Mouse (Mus musculus): ENCODE data around the gene 1700022I11Rik. TPM values are rescaled to one million over a fixed set of nuclear protein-coding genes. Genes with fewer than 3 reads are reported as not detected.

1700022I11Rik gene
- polyA plus RNA-seq, 1 experiment from 2014 or later, result 0.97 TPM

DNA sequence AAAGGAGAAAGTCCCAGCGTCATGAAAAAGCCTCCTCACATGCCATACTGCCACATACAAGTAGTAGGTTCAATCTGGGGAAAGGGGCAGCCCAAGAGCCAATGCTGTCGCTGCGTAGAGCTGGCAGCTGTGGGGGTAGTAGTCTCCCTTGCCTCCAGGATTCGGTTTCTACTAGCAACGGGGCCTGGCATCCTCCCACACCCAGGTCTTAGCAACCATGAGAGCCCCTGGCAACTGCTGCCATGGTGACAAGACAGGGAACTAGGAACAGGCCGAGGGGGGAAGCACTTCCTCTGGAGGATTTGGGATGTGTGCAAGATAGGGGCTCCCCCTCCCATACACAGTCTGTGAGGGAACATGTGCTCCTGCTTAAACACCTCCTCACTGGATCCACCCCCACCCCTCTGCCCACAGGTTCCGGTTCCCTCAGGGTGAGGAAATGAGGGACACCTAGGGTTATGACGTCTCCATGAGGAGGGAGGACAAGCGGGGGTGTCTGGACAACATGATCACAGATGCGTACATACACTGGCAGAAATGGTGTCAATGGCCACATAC, 22.6 kb upstream of the 1700022I11Rik start:
- no peaks in the 10 kb centered on the region for H3K36me3 ChIP-seq (ENCODE audit: control insufficient read depth, insufficient read depth, low read length)
- no peak overlapping the region for H3K4me3 ChIP-seq (ENCODE audit: low read depth, low read length)
- no peak overlapping the region for H3K9ac ChIP-seq (ENCODE audit: low read length)
- no peak overlapping the region for H3K4me2 ChIP-seq (ENCODE audit: low read length)
- H3K27me3 ChIP-seq (replicated peaks; ENCODE audit: control insufficient read depth, insufficient read depth, low read length), result peaks cover 12% of the 10 kb centered on the region; the same call in 1 of the 2 replicates
- DNase-seq (ENCODE audit: low spot score), result no peak
- no peak overlapping the region for H3K27ac ChIP-seq (ENCODE audit: low read depth)
- no peaks in the 10 kb centered on the region for H3K9me3 ChIP-seq (ENCODE audit: control insufficient read depth, low read length)
- H3K4me1 ChIP-seq (replicated peaks; ENCODE audit: control insufficient read depth, insufficient read depth, low read length), result peaks cover 8% of the 10 kb centered on the region
- WGBS, result 58% methylated on average over 10 of the region's 10 CpGs
- ATAC-seq (replicated peaks; ENCODE audit: low FRiP score, low TSS enrichment, low read depth), result no peak

DNA sequence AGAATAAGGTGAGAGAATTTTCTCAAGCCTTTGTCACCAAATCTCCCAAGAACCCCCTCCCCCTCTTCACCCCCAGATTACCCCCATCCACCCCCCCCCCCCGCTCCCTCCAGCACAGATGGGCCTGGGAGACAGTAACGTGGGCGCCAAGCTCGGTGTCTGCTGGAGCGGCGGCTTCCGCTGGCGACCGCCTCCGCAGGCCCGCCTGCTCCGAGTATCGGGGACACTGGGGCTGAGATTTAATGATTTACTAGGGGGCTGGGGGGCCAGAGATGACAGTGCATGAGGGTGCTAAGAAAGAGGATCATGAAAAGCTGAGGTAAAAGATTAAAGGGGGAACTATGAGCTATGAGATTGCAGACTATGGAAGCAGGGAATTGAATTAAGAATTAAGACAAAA, 20.9 kb upstream of the 1700022I11Rik start:
- Histone ChIP-seq H3K9me3 (ENCODE audit: control insufficient read depth, low read length) (no peaks in the 10 kb centered on the region), H3K4me3 (ENCODE audit: low read depth, low read length) (no peak overlapping the region), H3K4me2 (ENCODE audit: low read length) (peak overlapping the region; percentile 52), H3K27ac (ENCODE audit: low read depth) (no peak overlapping the region), H3K36me3 (ENCODE audit: control insufficient read depth, insufficient read depth, low read length) (no peaks in the 10 kb centered on the region), H3K9ac (ENCODE audit: low read length) (no peak overlapping the region), H3K4me1 (replicated peaks; ENCODE audit: control insufficient read depth, insufficient read depth, low read length) (peaks cover 15% of the 10 kb centered on the region), H3K27me3 (replicated peaks; ENCODE audit: control insufficient read depth, insufficient read depth, low read length) (peaks cover 12% of the 10 kb centered on the region; the same call in 1 of the 2 replicates)
- WGBS, result 15% methylated on average over 13 of the region's 13 CpGs
- ATAC-seq (replicated peaks; ENCODE audit: low FRiP score, low TSS enrichment, low read depth) (no peak), DNase-seq (ENCODE audit: low spot score) (no peak)

DNA sequence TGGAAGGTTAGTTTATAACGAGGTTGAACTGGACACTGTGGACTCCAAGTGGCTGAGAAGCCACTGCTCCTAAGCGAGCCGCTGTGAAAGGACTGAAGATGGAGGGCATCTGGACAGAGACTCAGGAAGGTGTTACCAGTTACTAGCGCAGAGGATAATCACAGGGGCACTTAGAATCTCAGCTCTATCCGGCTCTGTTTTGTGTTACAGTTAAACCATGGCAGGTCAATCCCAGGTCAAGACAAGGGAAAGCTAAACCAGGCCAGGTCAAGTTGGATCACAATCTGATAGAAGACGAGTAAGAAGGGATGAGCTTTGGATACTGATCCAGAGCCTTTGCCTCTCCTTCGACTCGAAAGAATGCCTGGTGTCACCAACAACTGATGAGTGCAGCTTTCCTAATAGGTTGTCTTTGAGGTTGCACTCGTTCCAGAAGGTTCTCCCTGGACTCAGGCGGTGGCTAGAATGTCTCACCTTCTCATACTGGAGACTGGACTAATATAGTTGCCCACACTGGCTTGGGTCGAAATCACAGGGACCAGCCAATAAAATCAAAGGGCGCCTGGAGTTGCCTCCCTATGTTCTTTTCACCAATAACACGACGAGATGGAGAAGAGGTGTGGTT, 20.2 kb upstream of the 1700022I11Rik start:
- no peaks in the 10 kb centered on the region for H3K9me3 ChIP-seq (ENCODE audit: control insufficient read depth, low read length)
- H3K36me3 ChIP-seq (ENCODE audit: control insufficient read depth, insufficient read depth, low read length), result no peaks in the 10 kb centered on the region
- peaks cover 16% of the 10 kb centered on the region for H3K4me1 ChIP-seq (replicated peaks; ENCODE audit: control insufficient read depth, insufficient read depth, low read length)
- peak overlapping the region; percentile 78 for H3K4me3 ChIP-seq (ENCODE audit: low read depth, low read length)
- 4% methylated on average over 14 of the region's 14 CpGs for WGBS
- H3K27me3 ChIP-seq (replicated peaks; ENCODE audit: control insufficient read depth, insufficient read depth, low read length), result peaks cover 12% of the 10 kb centered on the region; the same call in 1 of the 2 replicates
- DNase-seq (ENCODE audit: low spot score), result no peak
- H3K27ac ChIP-seq (ENCODE audit: low read depth), result 0 out of 2 replicates have a peak overlapping the region, but pooled peaks have one; percentile 87
- peak overlapping the region; percentile 52 for H3K4me2 ChIP-seq (ENCODE audit: low read length)
- no peak overlapping the region for H3K9ac ChIP-seq (ENCODE audit: low read length)
- no peak for ATAC-seq (replicated peaks; ENCODE audit: low FRiP score, low TSS enrichment, low read depth)

DNA sequence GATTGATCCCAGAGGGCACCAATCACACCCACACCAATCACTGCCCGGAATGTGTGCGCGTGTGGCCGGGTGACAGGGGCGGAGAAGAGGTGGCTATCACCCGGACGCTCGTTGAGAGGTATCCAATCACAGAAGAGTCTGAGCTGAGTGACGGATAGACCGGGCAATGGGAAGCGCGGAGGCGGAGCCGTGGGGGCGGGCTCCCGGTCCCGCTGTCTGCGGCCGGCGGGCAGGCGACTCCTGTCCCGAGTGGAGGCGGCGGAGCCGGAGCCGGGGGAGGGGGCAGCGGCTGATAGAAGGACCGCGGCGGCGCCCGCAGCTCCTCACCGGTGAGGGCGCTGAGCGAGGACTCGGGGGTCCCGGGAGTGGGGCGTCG, 19.7 kb upstream of the 1700022I11Rik start, which contains the start of gene Dnajb5:
Gene Dnajb5, plus strand, starts transcription at position 139 of the 376 bp plus-strand sequence.
- H3K4me2 ChIP-seq (ENCODE audit: low read length), result peak within 1 kb of the TSS; percentile 52

DNA sequence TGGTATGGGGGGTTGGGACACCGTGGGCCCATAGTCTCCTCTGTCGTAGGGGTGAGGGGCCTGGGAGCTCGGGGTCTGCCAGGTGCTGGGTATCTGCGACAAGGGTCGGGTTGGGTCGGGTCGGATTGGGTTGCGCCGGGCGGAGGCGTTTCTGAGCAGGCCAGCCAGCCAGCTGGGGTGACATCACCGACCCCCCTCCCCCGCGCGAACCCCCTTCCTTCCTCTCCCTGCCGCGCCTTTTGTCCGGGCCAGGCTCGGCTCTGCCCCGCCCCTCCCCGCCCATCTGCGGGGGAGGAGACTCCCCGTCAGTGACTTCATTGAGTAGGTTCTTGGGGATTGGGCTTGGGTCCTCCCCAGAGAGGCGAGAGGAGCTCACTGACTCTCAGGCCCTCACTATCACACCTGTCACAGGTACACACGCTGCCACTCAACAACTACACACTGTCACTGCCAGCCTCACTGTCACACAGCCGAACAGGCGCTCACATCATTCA, 19.3 kb upstream of the 1700022I11Rik start:
- no peaks in the 10 kb centered on the region for H3K9me3 ChIP-seq (ENCODE audit: control insufficient read depth, low read length)
- DNase-seq (ENCODE audit: low spot score), result peak; percentile 91
- peak overlapping the region; percentile 78 for H3K4me3 ChIP-seq (ENCODE audit: low read depth, low read length)
- ATAC-seq (replicated peaks; ENCODE audit: low FRiP score, low TSS enrichment, low read depth), result peak; percentile 78
- H3K9ac ChIP-seq (ENCODE audit: low read length), result peak overlapping the region; percentile 93
- peaks cover 16% of the 10 kb centered on the region for H3K4me1 ChIP-seq (replicated peaks; ENCODE audit: control insufficient read depth, insufficient read depth, low read length)
- peaks cover 12% of the 10 kb centered on the region; the same call in 1 of the 2 replicates for H3K27me3 ChIP-seq (replicated peaks; ENCODE audit: control insufficient read depth, insufficient read depth, low read length)
- no peaks in the 10 kb centered on the region for H3K36me3 ChIP-seq (ENCODE audit: control insufficient read depth, insufficient read depth, low read length)
- H3K27ac ChIP-seq (ENCODE audit: low read depth), result peak overlapping the region; percentile 87
- H3K4me2 ChIP-seq (ENCODE audit: low read length), result peak overlapping the region; percentile 52
- 1% methylated on average over 27 of the region's 27 CpGs for WGBS

More for the DNA sequence above, 19.7 kb upstream of the 1700022I11Rik start, which contains the start of gene Dnajb5:
- Histone ChIP-seq H3K9me3 (ENCODE audit: control insufficient read depth, low read length) (no peaks in the 10 kb centered on the region), H3K36me3 (ENCODE audit: control insufficient read depth, insufficient read depth, low read length) (no peaks in the 10 kb centered on the region), H3K27ac (ENCODE audit: low read depth) (peak within 1 kb of the TSS; percentile 87), H3K4me3 (ENCODE audit: low read depth, low read length) (peak within 1 kb of the TSS; percentile 78), H3K9ac (ENCODE audit: low read length) (peak within 1 kb of the TSS; percentile 93), H3K27me3 (replicated peaks; ENCODE audit: control insufficient read depth, insufficient read depth, low read length) (peaks cover 12% of the 10 kb centered on the region; the same call in 1 of the 2 replicates), H3K4me1 (replicated peaks; ENCODE audit: control insufficient read depth, insufficient read depth, low read length) (peaks cover 16% of the 10 kb centered on the region)
- DNase-seq (ENCODE audit: low spot score) (peak; percentile 98), ATAC-seq (replicated peaks; ENCODE audit: low FRiP score, low TSS enrichment, low read depth) (peak; percentile 96)
- WGBS, result under 1% methylated on average over 39 of the region's 39 CpGs

DNA sequence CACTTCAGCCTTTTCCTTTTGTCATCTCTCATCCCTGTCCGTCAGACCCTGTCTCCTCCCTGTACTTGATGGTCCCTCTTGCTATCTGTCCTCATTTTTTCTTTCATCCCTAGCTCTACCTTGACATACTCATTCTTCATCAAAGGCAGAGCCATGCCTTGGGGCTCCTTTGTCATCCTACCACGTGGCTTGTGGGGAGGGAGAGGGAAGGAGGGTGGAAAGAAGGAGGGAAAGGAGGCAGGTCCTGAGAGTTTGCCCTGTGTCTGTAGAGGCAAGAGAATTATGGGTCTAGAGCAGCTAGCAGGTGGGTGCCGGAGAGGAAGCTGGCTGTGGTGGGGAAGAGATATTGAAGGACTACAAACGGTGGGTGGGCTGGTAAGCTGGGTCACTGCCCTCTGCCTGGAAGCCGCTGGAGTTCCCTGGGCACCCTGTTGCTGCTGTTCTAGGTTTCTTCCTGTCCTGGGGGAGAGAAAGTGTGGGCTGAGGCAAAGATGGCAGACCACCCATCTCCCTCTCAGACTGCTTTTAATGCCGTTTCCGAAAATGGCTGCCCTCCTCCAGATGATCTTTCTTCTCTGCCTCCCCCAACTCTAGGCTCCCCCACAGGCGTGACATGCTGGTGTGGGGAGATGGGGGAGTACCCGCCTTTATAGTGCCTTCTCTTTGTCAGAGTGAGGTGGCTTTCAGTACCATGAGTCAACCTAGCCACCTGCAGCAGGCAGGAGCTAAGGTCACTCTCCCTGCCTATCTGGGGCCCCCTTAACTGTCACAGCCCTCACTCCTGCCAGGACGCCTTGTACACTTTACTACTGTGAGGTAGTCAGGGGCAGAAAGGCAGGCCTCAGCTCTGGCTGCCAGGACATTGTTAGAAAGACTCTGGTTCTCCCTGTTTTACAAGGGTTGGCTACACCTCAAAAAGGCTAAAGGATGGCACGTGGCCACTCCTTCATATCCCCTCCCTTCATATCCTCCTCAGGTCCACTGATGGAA, 17.9 kb upstream of the 1700022I11Rik start:
- Histone ChIP-seq H3K9ac (ENCODE audit: low read length) (no peak overlapping the region), H3K27ac (ENCODE audit: low read depth) (no peak overlapping the region), H3K36me3 (ENCODE audit: control insufficient read depth, insufficient read depth, low read length) (peaks cover 3% of the 10 kb centered on the region; the same call in 1 of the 2 replicates), H3K9me3 (ENCODE audit: control insufficient read depth, low read length) (no peaks in the 10 kb centered on the region), H3K4me2 (ENCODE audit: low read length) (peak overlapping the region; percentile 52; the same call in 1 of the 2 replicates), H3K4me1 (replicated peaks; ENCODE audit: control insufficient read depth, insufficient read depth, low read length) (peaks cover 16% of the 10 kb centered on the region), H3K4me3 (ENCODE audit: low read depth, low read length) (no peak overlapping the region), H3K27me3 (replicated peaks; ENCODE audit: control insufficient read depth, insufficient read depth, low read length) (peaks cover 9% of the 10 kb centered on the region; the same call in 1 of the 2 replicates)
- ATAC-seq (replicated peaks; ENCODE audit: low FRiP score, low TSS enrichment, low read depth) (no peak), DNase-seq (ENCODE audit: low spot score) (peak; percentile 55)
- WGBS, result 63% methylated on average over 11 of the region's 11 CpGs

DNA sequence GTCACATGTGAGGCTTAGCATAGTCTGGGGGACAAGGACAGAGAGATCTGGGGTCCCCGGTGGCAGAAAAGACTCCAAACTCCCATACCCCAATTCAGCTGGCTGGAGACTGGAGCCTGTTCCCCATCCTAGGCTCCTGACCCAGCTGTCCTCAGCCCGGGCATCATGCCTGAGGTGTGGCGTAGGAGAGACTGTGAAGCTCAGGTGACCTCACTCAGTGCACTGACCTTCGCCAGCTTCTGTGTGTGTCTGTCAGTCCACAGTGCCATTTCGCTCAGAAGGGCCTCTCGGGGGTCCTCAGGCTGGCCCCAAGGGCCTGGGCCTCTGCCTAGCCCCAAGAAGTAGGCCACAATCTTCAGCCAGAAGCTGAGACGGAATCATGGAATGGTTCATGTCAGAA, 16.8 kb upstream of the 1700022I11Rik start:
- DNase-seq (ENCODE audit: low spot score) (no peak), ATAC-seq (replicated peaks; ENCODE audit: low FRiP score, low TSS enrichment, low read depth) (no peak)
- Histone ChIP-seq H3K4me3 (ENCODE audit: low read depth, low read length) (no peak overlapping the region), H3K27ac (ENCODE audit: low read depth) (no peak overlapping the region), H3K9me3 (ENCODE audit: control insufficient read depth, low read length) (no peaks in the 10 kb centered on the region), H3K36me3 (ENCODE audit: control insufficient read depth, insufficient read depth, low read length) (peaks cover 14% of the 10 kb centered on the region), H3K4me2 (ENCODE audit: low read length) (no peak overlapping the region), H3K9ac (ENCODE audit: low read length) (no peak overlapping the region), H3K4me1 (replicated peaks; ENCODE audit: control insufficient read depth, insufficient read depth, low read length) (peaks cover 16% of the 10 kb centered on the region), H3K27me3 (replicated peaks; ENCODE audit: control insufficient read depth, insufficient read depth, low read length) (peaks cover 7% of the 10 kb centered on the region; the same call in 1 of the 2 replicates)
- 83% methylated on average over 7 of the region's 7 CpGs for WGBS

Data from intestine, embryonic 14.5 days (tissue).